Mouse (Mus musculus) left cerebral cortex, postnatal 14 days (tissue): Measurements from ENCODE around the gene Acvr1. TPM values are rescaled to one million over a fixed set of nuclear protein-coding genes. Genes with fewer than 3 reads are reported as not detected.
A peak's percentile ranks its signal among the peaks of the same experiment; 100 is the strongest.

Experiments used
- DNase-seq, 2 experiments: peaks; one replicate each; pipeline ENCODE4 v3.0.0; 2021 to 2022; ENCODE audit warnings: low spot score in 2 of 2, mixed read lengths in 1 of 2
- intact Hi-C: fragments of 180-260 bp; cut with DNase I; formaldehyde crosslinking; loops from one replicate; pipeline ENCODE4 v1.15.1; 2025
- total RNA-seq, 2 experiments: library from RNA; stranded (reverse); gene quantifications; 2 replicates each; pipeline ENCODE4 v1.2.3; 2021

Gene Acvr1
- total RNA-seq, 2 experiments from 2014 or later, result 32.7 to 33.8 TPM

- intact Hi-C loops, result no loop called here
- no peak for DNase-seq
Measured at GRCm38 (mm10) chr2:58486441-58487278, 80.3 kb downstream of the Acvr1 start.

- no peak for DNase-seq
- intact Hi-C loops, result no loop called here
Measured at GRCm38 (mm10) chr2:58485683-58486082, 81.3 kb downstream of the Acvr1 start.

- intact Hi-C loops, result no loop called here
- no peak for DNase-seq
Measured at GRCm38 (mm10) chr2:58485152-58485551, 81.8 kb downstream of the Acvr1 start.

GRCm38 (mm10) chr2:58484284-58484965 is 82.5 kb downstream of the Acvr1 start:
- intact Hi-C loops, result no loop called here
- DNase-seq, result no peak

GRCm38 (mm10) chr2:58481450-58482100 is 85.4 kb downstream of the Acvr1 start:
- intact Hi-C loops, result no loop called here
- DNase-seq, result no peak

GRCm38 (mm10) chr2:58480764-58481163 is 86.2 kb downstream of the Acvr1 start:
- intact Hi-C loops, result no loop called here
- no peak for DNase-seq

GRCm38 (mm10) chr2:58479536-58479935 is 87.4 kb downstream of the Acvr1 start:
- intact Hi-C loops, result loop anchor here (5.0 kb wide), 1 partner anchor 88 kb away; the partner anchor contains the start of genes Acvr1 and Upp2
- DNase-seq, result no peak

- DNase-seq, result no peak
- intact Hi-C loops, result loop anchor here (5.0 kb wide), 1 partner anchor 89 kb away; the partner anchor contains the start of genes Acvr1 and Upp2
Measured at GRCm38 (mm10) chr2:58478144-58478543, 88.8 kb downstream of the Acvr1 start.

GRCm38 (mm10) chr2:58476956-58477715 is 89.8 kb downstream of the Acvr1 start:
- intact Hi-C loops, result loop anchor here (2.0 to 5.0 kb wide), 2 partner anchors 90 to 192 kb away; partner anchors contain the start of genes Acvr1 and Upp2

GRCm38 (mm10) chr2:58475578-58475977 is 91.4 kb downstream of the Acvr1 start:
- no peak for DNase-seq
- intact Hi-C loops, result loop anchor here (5.0 kb wide), 1 partner anchor 92 kb away; the partner anchor contains the start of genes Acvr1 and Upp2

More at GRCm38 (mm10) chr2:58476956-58477715, 89.8 kb downstream of the Acvr1 start:
- peak; percentile 89 for DNase-seq

- intact Hi-C loops, result loop anchor here (5.0 kb wide), 1 partner anchor 438 kb away; no protein-coding TSS in a partner anchor
- DNase-seq, result no peak
Measured at GRCm38 (mm10) chr2:58470290-58470689, 96.7 kb downstream of the Acvr1 start.

- intact Hi-C loops, result loop anchor here (5.0 kb wide), 1 partner anchor 438 kb away; no protein-coding TSS in a partner anchor
- no peak for DNase-seq
Measured at GRCm38 (mm10) chr2:58469816-58470215, 97.1 kb downstream of the Acvr1 start, which contains the start of gene Gm17409. TSS of gene Gm17409 (plus strand) at chr2:58470116.

- DNase-seq, result peak; percentile 40 to 66
- intact Hi-C loops, result loop anchor here (5.0 kb wide), 2 partner anchors 257 to 427 kb away; no protein-coding TSS in a partner anchor
Measured at GRCm38 (mm10) chr2:58458820-58459371, 108.1 kb downstream of the Acvr1 start.

GRCm38 (mm10) chr2:58457488-58457865 is 109.5 kb downstream of the Acvr1 start:
- DNase-seq, result no peak
- intact Hi-C loops, result loop anchor here (5.0 kb wide), 2 partner anchors 255 to 425 kb away; no protein-coding TSS in a partner anchor

GRCm38 (mm10) chr2:58456843-58457487 is 110.0 kb downstream of the Acvr1 start:
- no peak for DNase-seq
- intact Hi-C loops, result loop anchor here (5.0 kb wide), 2 partner anchors 255 to 425 kb away; no protein-coding TSS in a partner anchor

- intact Hi-C loops, result no loop called here
- no peak for DNase-seq
Measured at GRCm38 (mm10) chr2:58454095-58454865, 112.7 kb downstream of the Acvr1 start.

- DNase-seq, result no peak
- intact Hi-C loops, result no loop called here
Measured at GRCm38 (mm10) chr2:58447001-58447400, 120.0 kb downstream of the Acvr1 start.
